Mouse (Mus musculus) duodenum, adult 2 months (tissue): Measurements from ENCODE around the gene Krt90. TPM values are rescaled to one million over a fixed set of nuclear protein-coding genes. Genes with fewer than 3 reads are reported as not detected.

ENCODE experiments used
- polyA plus RNA-seq: library from polyadenylated mRNA; depleted of rRNA; stranded (reverse); fragments of >200 nt; gene quantifications from 2 replicates; pipeline ENCODE4 v1.2.3, GENCODE M21; 2012; ENCODE audit warnings: low replicate concordance; rRNA removed

The Krt90 gene
- not detected in 2 replicates for polyA plus RNA-seq

DNA sequence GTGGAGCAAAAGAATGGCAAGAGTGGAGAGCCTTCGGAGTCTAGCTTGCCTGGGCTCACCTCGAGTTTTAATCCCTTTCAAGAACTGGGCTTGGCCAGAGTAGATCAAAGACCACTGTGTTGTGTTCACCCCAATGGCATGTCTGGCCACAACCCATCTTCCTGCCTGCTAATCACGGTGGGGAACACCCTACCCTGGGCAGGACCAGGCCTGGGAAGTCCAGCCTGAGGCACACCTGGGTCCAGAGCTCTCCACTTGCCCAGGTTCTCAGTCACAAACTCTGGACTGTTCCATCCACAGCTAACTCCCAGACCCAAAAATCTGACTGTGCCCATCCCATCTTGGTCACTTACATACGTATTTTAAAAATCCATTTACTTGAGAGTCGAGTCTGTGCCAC, at the start of gene Krt90:
Gene Krt90, minus strand, starts transcription at position 101 of the 400 bp plus-strand sequence.

GRCm38 (mm10) chr15:101573796-101574345, 11.1 kb upstream of the Krt90 start, which contains the start of gene Krt75:
TSS of gene Krt75 (minus strand) at chr15:101573904.

DNA sequence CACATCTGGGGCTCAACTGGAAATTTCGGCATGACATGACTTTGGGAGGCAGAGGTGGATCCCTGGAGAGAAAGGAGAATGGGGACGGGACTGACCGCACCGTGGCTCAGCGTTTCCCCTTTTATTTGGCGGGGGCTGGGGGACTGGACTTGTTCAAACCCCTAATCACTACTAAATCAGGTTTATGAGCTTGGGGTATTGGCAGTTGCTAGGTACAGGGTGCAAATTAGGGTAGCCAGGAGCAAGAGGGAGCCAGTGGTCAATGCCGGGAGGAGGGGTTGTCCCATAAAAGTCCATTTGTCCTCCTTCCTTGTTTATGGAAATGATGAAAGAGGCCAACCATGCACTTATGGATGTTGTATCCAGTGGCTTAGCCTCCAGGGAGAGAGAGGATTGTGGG, 12.2 kb downstream of the Krt90 start, which contains the start of gene Krt82:
Gene Krt82, minus strand, starts transcription at position 101 of the 400 bp plus-strand sequence.

GRCm38 (mm10) chr15:101532720-101533119, 30.0 kb downstream of the Krt90 start, which contains the start of gene Krt84:
TSS of gene Krt84 (minus strand) at chr15:101532820.

GRCm38 (mm10) chr15:101517161-101517560, 45.6 kb downstream of the Krt90 start, which contains the start of gene Gm49425:
TSS of gene Gm49425 (minus strand) at chr15:101517261.

Other genes with a start within 250 kb of the Krt90 start
- 0.53 and 2.5 TPM in 2 replicates for gene Krt80, start 192.8 kb downstream of the Krt90 start, polyA plus RNA-seq
- 24.5 and 50.1 TPM in 2 replicates for gene Krt7, start 151.9 kb downstream of the Krt90 start, polyA plus RNA-seq
- 0.51 TPM in 1 of 2 replicates, not detected in the other for gene Krt87, start 124.1 kb downstream of the Krt90 start, polyA plus RNA-seq
- 0.28 TPM in 1 of 2 replicates, not detected in the other for gene Krt88, start 115.2 kb downstream of the Krt90 start, polyA plus RNA-seq
- not detected in 2 replicates for gene Krt81, start 99.2 kb downstream of the Krt90 start, polyA plus RNA-seq
- gene Krt86, start 89.5 kb downstream of the Krt90 start, polyA plus RNA-seq = not detected in 2 replicates
- 0.07 TPM in 1 of 2 replicates, not detected in the other for gene Krt83, start 71.4 kb downstream of the Krt90 start, polyA plus RNA-seq
- gene Gm49425, start 45.7 kb downstream of the Krt90 start, polyA plus RNA-seq = not detected in 2 replicates
- not detected in 2 replicates for gene Krt84, start 30.1 kb downstream of the Krt90 start, polyA plus RNA-seq
- gene Krt82, start 12.3 kb downstream of the Krt90 start, polyA plus RNA-seq = not detected in 2 replicates
- not detected in 2 replicates for gene Krt75, start 11.0 kb upstream of the Krt90 start, polyA plus RNA-seq
- not detected in 2 replicates for gene Gm5414, start 65.2 kb upstream of the Krt90 start, polyA plus RNA-seq
- gene Gm5478, start 84.4 kb upstream of the Krt90 start, polyA plus RNA-seq = not detected in 2 replicates
- not detected in 2 replicates for gene Krt6b, start 117.3 kb upstream of the Krt90 start, polyA plus RNA-seq
- not detected in 2 replicates for gene Krt6a, start 131.4 kb upstream of the Krt90 start, polyA plus RNA-seq
- gene Krt5, start 149.9 kb upstream of the Krt90 start, polyA plus RNA-seq = not detected in 2 replicates
- gene Krt71, start 180.2 kb upstream of the Krt90 start, polyA plus RNA-seq = not detected in 2 replicates
- not detected in 2 replicates for gene Krt72, start 223.5 kb upstream of the Krt90 start, polyA plus RNA-seq
- not detected in 2 replicates for gene Krt73, start 239.4 kb upstream of the Krt90 start, polyA plus RNA-seq